Mouse (Mus musculus): Measurements from ENCODE around the gene Cox4i1. TPM values are rescaled to one million over a fixed set of nuclear protein-coding genes. Genes with fewer than 3 reads are reported as not detected.
A peak's percentile ranks its signal among the peaks of the same experiment; 100 is the strongest.

Cox4i1 gene
- polyA plus RNA-seq, 1 experiment from 2014 or later: 1,022 TPM

- H3K4me2 ChIP-seq: no peak overlapping the region
- 38% methylated on average over 7 of the region's 7 CpGs for WGBS
- H3K9me3 ChIP-seq: no peaks in the 10 kb centered on the region
- ATAC-seq (ENCODE audit: borderline replicate concordance, extremely low read depth, low FRiP score, low TSS enrichment): no peak
- peaks cover 10% of the 10 kb centered on the region; the same call in 1 of the 2 replicates for H3K27me3 ChIP-seq
- H3K4me1 ChIP-seq: peaks cover 60% of the 10 kb centered on the region
- no peaks in the 10 kb centered on the region for H3K36me3 ChIP-seq
- H3K27ac ChIP-seq: peak overlapping the region; percentile 85
- H3K4me3 ChIP-seq: no peak overlapping the region
- H3K9ac ChIP-seq: no peak overlapping the region
Observed at GRCm38 (mm10) chr8:120698426-120698825, 30.4 kb downstream of the Cox4i1 start.

- no peaks in the 10 kb centered on the region for H3K9me3 ChIP-seq
- no peak overlapping the region for H3K9ac ChIP-seq
- no peak overlapping the region for H3K4me3 ChIP-seq
- H3K36me3 ChIP-seq: no peaks in the 10 kb centered on the region
- H3K27ac ChIP-seq: peak overlapping the region; percentile 85
- no peak overlapping the region for H3K4me2 ChIP-seq
- WGBS: 48% methylated on average over 6 of the region's 6 CpGs
- peaks cover 55% of the 10 kb centered on the region for H3K4me1 ChIP-seq
- peaks cover 15% of the 10 kb centered on the region; the same call in 1 of the 2 replicates for H3K27me3 ChIP-seq
- no peak for ATAC-seq (ENCODE audit: borderline replicate concordance, extremely low read depth, low FRiP score, low TSS enrichment)
Observed at GRCm38 (mm10) chr8:120699079-120699478, 31.1 kb downstream of the Cox4i1 start.

- no peak for ATAC-seq (ENCODE audit: borderline replicate concordance, extremely low read depth, low FRiP score, low TSS enrichment)
- peak overlapping the region; percentile 45 for H3K27ac ChIP-seq
- H3K4me1 ChIP-seq: peaks cover 50% of the 10 kb centered on the region
- H3K9ac ChIP-seq: no peak overlapping the region
- peaks cover 15% of the 10 kb centered on the region; the same call in 1 of the 2 replicates for H3K27me3 ChIP-seq
- H3K4me2 ChIP-seq: no peak overlapping the region
- H3K36me3 ChIP-seq: no peaks in the 10 kb centered on the region
- no peak overlapping the region for H3K4me3 ChIP-seq
- no peaks in the 10 kb centered on the region for H3K9me3 ChIP-seq
- WGBS: 45% methylated on average over 2 of the region's 2 CpGs
Observed at GRCm38 (mm10) chr8:120699565-120699964, 31.5 kb downstream of the Cox4i1 start.

- Histone ChIP-seq H3K4me2 (no peak overlapping the region), H3K9me3 (no peaks in the 10 kb centered on the region), H3K27ac (peak overlapping the region; percentile 45), H3K4me1 (peaks cover 47% of the 10 kb centered on the region), H3K9ac (no peak overlapping the region), H3K27me3 (peaks cover 15% of the 10 kb centered on the region; the same call in 1 of the 2 replicates), H3K4me3 (no peak overlapping the region), H3K36me3 (no peaks in the 10 kb centered on the region)
- WGBS: 71% methylated on average over 4 of the region's 4 CpGs
- ATAC-seq (ENCODE audit: borderline replicate concordance, extremely low read depth, low FRiP score, low TSS enrichment): no peak
Observed at GRCm38 (mm10) chr8:120700053-120700452, 32.0 kb downstream of the Cox4i1 start.

GRCm38 (mm10) chr8:120701758-120702465 is 33.9 kb downstream of the Cox4i1 start:
- H3K9ac ChIP-seq: no peak overlapping the region
- H3K27me3 ChIP-seq: peaks cover 15% of the 10 kb centered on the region; the same call in 1 of the 2 replicates
- no peaks in the 10 kb centered on the region for H3K9me3 ChIP-seq
- H3K4me3 ChIP-seq: no peak overlapping the region
- H3K4me2 ChIP-seq: no peak overlapping the region
- no peak overlapping the region for H3K27ac ChIP-seq
- 58% methylated on average over 19 of the region's 19 CpGs for WGBS
- H3K4me1 ChIP-seq: peaks cover 36% of the 10 kb centered on the region
- H3K36me3 ChIP-seq: no peaks in the 10 kb centered on the region
- ATAC-seq (ENCODE audit: borderline replicate concordance, extremely low read depth, low FRiP score, low TSS enrichment): no peak

- WGBS: 43% methylated on average over 9 of the region's 9 CpGs
- Histone ChIP-seq H3K27me3 (peaks cover 15% of the 10 kb centered on the region; the same call in 1 of the 2 replicates), H3K4me2 (no peak overlapping the region), H3K36me3 (no peaks in the 10 kb centered on the region), H3K9ac (no peak overlapping the region), H3K4me1 (peaks cover 17% of the 10 kb centered on the region), H3K4me3 (no peak overlapping the region), H3K9me3 (no peaks in the 10 kb centered on the region), H3K27ac (no peak overlapping the region)
- no peak for ATAC-seq (ENCODE audit: borderline replicate concordance, extremely low read depth, low FRiP score, low TSS enrichment)
Observed at GRCm38 (mm10) chr8:120704203-120704602, 36.2 kb downstream of the Cox4i1 start.

- Histone ChIP-seq H3K27me3 (peaks cover 15% of the 10 kb centered on the region; the same call in 1 of the 2 replicates), H3K4me2 (no peak overlapping the region), H3K9ac (no peak overlapping the region), H3K27ac (no peak overlapping the region), H3K36me3 (no peaks in the 10 kb centered on the region), H3K4me1 (peaks cover 8% of the 10 kb centered on the region), H3K4me3 (no peak overlapping the region), H3K9me3 (no peaks in the 10 kb centered on the region)
- WGBS: 80% methylated on average over 15 of the region's 15 CpGs
- ATAC-seq (ENCODE audit: borderline replicate concordance, extremely low read depth, low FRiP score, low TSS enrichment): no peak
Observed at GRCm38 (mm10) chr8:120705163-120705562, 37.1 kb downstream of the Cox4i1 start.

GRCm38 (mm10) chr8:120706193-120706592 is 38.2 kb downstream of the Cox4i1 start:
- Histone ChIP-seq H3K9me3 (no peaks in the 10 kb centered on the region), H3K4me2 (no peak overlapping the region), H3K27ac (0 out of 2 replicates have a peak overlapping the region, but pooled peaks have one; percentile 8), H3K9ac (no peak overlapping the region), H3K36me3 (no peaks in the 10 kb centered on the region), H3K4me3 (no peak overlapping the region), H3K27me3 (peaks cover 15% of the 10 kb centered on the region; the same call in 1 of the 2 replicates), H3K4me1 (peaks cover 5% of the 10 kb centered on the region; the same call in 1 of the 2 replicates)
- WGBS: 64% methylated on average over 3 of the region's 3 CpGs
- ATAC-seq (ENCODE audit: borderline replicate concordance, extremely low read depth, low FRiP score, low TSS enrichment): no peak

GRCm38 (mm10) chr8:120709176-120709575 is 41.2 kb downstream of the Cox4i1 start:
- H3K27ac ChIP-seq: no peak overlapping the region
- ATAC-seq (ENCODE audit: borderline replicate concordance, extremely low read depth, low FRiP score, low TSS enrichment): no peak

GRCm38 (mm10) chr8:120715200-120715599 is 47.2 kb downstream of the Cox4i1 start:
- no peaks in the 10 kb centered on the region for H3K9me3 ChIP-seq
- H3K4me3 ChIP-seq: no peak overlapping the region
- no peak for ATAC-seq (ENCODE audit: borderline replicate concordance, extremely low read depth, low FRiP score, low TSS enrichment)
- WGBS: 73% methylated on average over 6 of the region's 6 CpGs
- H3K27ac ChIP-seq: no peak overlapping the region
- H3K4me1 ChIP-seq: no peaks in the 10 kb centered on the region
- H3K27me3 ChIP-seq: no peaks in the 10 kb centered on the region
- no peaks in the 10 kb centered on the region for H3K36me3 ChIP-seq
- no peak overlapping the region for H3K4me2 ChIP-seq
- H3K9ac ChIP-seq: no peak overlapping the region

More at GRCm38 (mm10) chr8:120709176-120709575, 41.2 kb downstream of the Cox4i1 start:
- peaks cover 5% of the 10 kb centered on the region; the same call in 1 of the 2 replicates for H3K4me1 ChIP-seq
- WGBS: 54% methylated on average over 10 of the region's 10 CpGs
- H3K4me2 ChIP-seq: no peak overlapping the region
- H3K9me3 ChIP-seq: no peaks in the 10 kb centered on the region
- H3K9ac ChIP-seq: no peak overlapping the region
- H3K27me3 ChIP-seq: no peaks in the 10 kb centered on the region
- no peak overlapping the region for H3K4me3 ChIP-seq
- no peaks in the 10 kb centered on the region for H3K36me3 ChIP-seq

- ATAC-seq (ENCODE audit: borderline replicate concordance, extremely low read depth, low FRiP score, low TSS enrichment): no peak
- Histone ChIP-seq H3K9me3 (no peaks in the 10 kb centered on the region), H3K36me3 (no peaks in the 10 kb centered on the region), H3K4me3 (no peak overlapping the region), H3K4me1 (no peaks in the 10 kb centered on the region), H3K9ac (no peak overlapping the region), H3K4me2 (no peak overlapping the region), H3K27ac (no peak overlapping the region), H3K27me3 (no peaks in the 10 kb centered on the region)
- 68% methylated on average over 15 of the region's 15 CpGs for WGBS
Observed at GRCm38 (mm10) chr8:120715996-120716680, 48.1 kb downstream of the Cox4i1 start.
